Mouse (Mus musculus): Measurements from ENCODE around the gene Ccdc186. TPM values are rescaled to one million over a fixed set of nuclear protein-coding genes. Genes with fewer than 3 reads are reported as not detected.

The Ccdc186 gene
- polyA plus RNA-seq, 1 experiment from 2014 or later, result 28.8 TPM

DNA sequence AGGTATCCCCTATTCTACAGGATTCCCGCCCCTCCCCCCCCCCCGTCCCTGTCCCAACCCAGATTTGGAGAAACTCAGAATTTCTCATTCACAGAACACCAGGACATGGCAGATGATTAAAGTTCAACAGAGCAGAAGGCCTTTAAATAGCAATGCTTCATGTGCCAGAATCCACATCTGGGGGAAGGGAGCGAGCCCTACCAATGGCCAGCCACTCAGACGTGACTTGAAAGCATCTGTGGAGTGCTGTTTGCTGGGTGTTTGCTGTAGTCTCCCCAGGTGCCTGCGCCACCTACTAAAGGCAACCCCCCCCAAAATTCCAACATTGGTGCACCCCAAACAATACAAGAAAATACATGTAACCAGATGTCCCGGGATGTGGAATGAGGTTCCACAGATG, 76.5 kb downstream of the Ccdc186 start:
- H3K9ac ChIP-seq (replicated peaks), result no peak overlapping the region
- no peak overlapping the region for H3K4me2 ChIP-seq (replicated peaks)
- no peak for ATAC-seq (ENCODE audit: low FRiP score, low read depth)
- peaks cover 9% of the 10 kb centered on the region for H3K4me1 ChIP-seq
- H3K9me3 ChIP-seq, result no peaks in the 10 kb centered on the region
- H3K4me3 ChIP-seq, result no peak overlapping the region
- peaks cover 3% of the 10 kb centered on the region; the same call in 1 of the 2 replicates for H3K27me3 ChIP-seq
- H3K36me3 ChIP-seq, result no peaks in the 10 kb centered on the region
- WGBS, result 75% methylated on average over 6 of the region's 6 CpGs
- no peak overlapping the region for H3K27ac ChIP-seq (replicated peaks)

DNA sequence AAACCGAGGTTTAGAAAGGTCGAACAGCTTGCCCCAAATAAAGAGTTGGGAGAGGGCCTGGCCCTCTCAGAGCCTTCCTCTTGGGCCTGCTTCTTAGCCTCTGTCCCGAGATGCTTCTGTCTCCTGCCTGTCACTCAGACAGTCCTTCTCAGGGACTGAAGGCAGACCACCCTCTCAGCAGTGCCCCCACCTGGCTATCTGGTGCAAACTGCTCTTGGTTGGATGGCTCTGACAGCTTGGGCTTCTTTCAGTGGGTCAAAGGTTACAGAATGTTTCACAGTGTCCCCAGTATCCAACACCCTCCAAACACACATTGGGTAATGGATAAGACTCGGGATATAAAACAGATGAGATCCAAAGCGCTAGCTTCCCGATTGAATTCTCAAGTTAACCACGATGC, 76.9 kb downstream of the Ccdc186 start:
- H3K9ac ChIP-seq (replicated peaks), result no peak overlapping the region
- H3K4me2 ChIP-seq (replicated peaks), result no peak overlapping the region
- no peaks in the 10 kb centered on the region for H3K36me3 ChIP-seq
- 65% methylated on average over 7 of the region's 7 CpGs for WGBS
- H3K27ac ChIP-seq (replicated peaks), result no peak overlapping the region
- no peak for ATAC-seq (ENCODE audit: low FRiP score, low read depth)
- peaks cover 7% of the 10 kb centered on the region; the same call in 1 of the 2 replicates for H3K4me1 ChIP-seq
- H3K4me3 ChIP-seq, result no peak overlapping the region
- no peaks in the 10 kb centered on the region for H3K9me3 ChIP-seq
- peaks cover 3% of the 10 kb centered on the region; the same call in 1 of the 2 replicates for H3K27me3 ChIP-seq

Other genes starting within 250 kb of the Ccdc186 start
- gene Adrb1, start 100.0 kb downstream of the Ccdc186 start, polyA plus RNA-seq (2016; fragmentation: Nextera tagmentation; extraction: Ambion mirVana), result 0.34 and 0.46 TPM in 2 replicates
- gene Tdrd1, start 4.0 kb upstream of the Ccdc186 start, polyA plus RNA-seq (2016; fragmentation: Nextera tagmentation; extraction: Ambion mirVana), result 0.34 and 0.48 TPM in 2 replicates
- 0.31 and 0.37 TPM in 2 replicates for gene Vwa2, start 52.1 kb upstream of the Ccdc186 start, polyA plus RNA-seq (2016; fragmentation: Nextera tagmentation; extraction: Ambion mirVana)
- gene Afap1l2, start 186.0 kb upstream of the Ccdc186 start, polyA plus RNA-seq (2016; fragmentation: Nextera tagmentation; extraction: Ambion mirVana), result 3.8 and 4.9 TPM in 2 replicates

Data from midbrain, embryonic 12.5 days (tissue).